Mouse (Mus musculus) T-cell, adult 2 months (primary cell): ENCODE data around the gene Palm3.
"Not testable (repeated sequence)": the region's sequence is repeated elsewhere in the genome, so short reads cannot be mapped to it uniquely, and the experiment has no call there.

Experiments
- DNase-seq: peaks from one replicate; pipeline ENCODE4 v3.0.0; 2022; ENCODE audit warnings: low spot score

The Palm3 gene

GRCm38 (mm10) chr8:84021096-84021495 lies at the start of gene Palm3:
Gene Palm3 (plus strand): TSS chr8:84021471.
- no peak for DNase-seq

DNA sequence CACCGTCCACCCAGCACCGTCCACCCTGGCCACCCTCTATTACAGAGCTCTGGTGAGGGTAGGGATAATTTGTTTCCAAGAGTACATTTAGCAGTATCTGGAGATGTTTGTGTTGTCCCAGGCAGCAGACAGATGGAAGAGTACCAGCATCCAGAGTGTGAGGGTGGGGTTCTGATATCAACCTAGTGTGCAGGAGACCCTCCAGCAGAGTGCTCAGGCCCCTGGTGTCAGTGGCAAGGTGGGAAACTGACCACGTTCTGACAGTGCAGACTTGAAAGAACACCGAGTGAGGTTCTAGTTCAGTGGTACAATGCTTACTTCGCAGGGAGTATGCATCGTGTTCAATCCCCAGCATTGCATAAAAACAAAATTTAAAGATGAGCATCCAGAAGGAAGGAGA lies 49.6 kb upstream of the Palm3 start:
- DNase-seq, result no peak

DNA sequence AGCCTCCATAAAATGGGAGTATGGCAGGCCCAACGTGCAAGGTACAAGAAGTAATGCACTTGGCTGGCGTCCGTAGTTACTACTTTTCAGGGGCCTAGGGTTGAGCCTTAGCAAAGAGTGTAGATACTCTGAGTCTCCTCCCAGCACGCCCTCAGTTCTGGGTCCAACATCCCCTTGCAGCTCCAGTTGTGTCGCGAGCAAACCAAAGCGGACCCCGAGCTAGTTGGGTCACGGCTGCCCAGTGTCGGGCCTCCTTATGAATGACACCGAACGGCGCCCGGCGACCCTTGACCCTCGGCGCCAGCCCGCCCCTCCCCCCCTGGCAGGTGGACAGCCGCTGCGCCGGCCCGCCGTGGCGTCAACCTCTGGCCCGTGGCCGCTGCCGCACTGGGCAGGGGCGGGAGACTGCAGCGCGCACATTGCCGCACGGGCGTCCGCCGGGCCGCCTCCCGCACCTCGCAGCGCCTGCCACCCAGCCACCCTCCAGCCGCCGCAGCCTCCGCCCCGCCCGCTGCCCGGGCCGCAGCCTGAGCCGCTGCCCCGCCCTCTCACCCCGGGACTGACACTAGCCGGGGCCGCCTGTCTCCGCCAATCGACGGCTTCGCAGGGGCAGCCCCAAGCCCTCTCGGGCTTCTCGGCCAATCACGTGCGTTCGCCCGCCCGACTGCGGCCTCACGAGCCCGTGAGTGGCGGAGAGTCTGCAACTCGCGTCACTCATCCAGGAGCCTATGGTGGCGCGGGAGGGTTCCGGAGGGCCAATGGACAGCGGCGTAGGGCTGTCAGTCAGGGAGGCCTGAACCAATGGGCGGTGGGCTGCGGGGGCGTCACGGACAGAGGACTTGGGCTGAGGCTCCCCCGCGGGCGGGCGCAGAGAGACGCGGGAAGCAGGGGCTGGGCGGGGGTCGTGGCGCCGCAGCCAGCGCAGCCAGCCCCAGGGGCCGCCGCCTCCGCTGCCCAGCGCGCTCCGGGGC lies 48.8 kb upstream of the Palm3 start, which contains the start of gene Prkaca:
Prkaca (plus strand) TSS at position 844 of the 971 bp plus-strand sequence.
- peak; percentile 98 for DNase-seq

GRCm38 (mm10) chr8:83973161-83974031 lies 47.9 kb upstream of the Palm3 start:
- DNase-seq, result peak; percentile 13

- no peak for DNase-seq
Observed at GRCm38 (mm10) chr8:83974521-83974920, 46.8 kb upstream of the Palm3 start.

DNA sequence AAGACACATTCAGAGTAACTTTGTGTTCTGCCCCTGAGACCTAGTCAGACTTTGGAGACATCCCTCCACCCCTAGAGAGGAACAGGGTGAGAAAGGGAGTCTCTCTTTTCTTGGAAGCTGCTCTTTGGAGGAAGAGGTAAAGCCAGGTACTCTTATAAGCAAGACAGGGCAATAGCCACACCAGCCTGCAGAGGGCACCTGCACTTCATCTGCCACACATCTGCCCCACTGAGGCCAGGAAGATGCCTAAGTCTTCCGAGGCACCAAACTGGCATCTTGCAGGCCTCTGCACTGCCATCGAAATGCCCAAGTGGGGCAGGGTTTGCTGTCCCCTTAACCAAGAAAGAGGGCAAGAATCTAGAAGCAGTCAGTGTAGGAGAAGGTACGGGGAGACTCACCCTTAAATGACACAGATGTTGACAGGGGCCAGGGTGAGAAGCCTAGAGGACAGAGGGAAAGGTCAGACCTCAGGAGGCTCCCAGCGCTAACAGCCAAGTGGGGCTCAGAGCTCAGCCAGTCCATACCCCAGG lies 45.1 kb upstream of the Palm3 start:
- peak; percentile 63 for DNase-seq

- peak; percentile 22 for DNase-seq
Observed at GRCm38 (mm10) chr8:83976779-83977350, 44.4 kb upstream of the Palm3 start.

DNA sequence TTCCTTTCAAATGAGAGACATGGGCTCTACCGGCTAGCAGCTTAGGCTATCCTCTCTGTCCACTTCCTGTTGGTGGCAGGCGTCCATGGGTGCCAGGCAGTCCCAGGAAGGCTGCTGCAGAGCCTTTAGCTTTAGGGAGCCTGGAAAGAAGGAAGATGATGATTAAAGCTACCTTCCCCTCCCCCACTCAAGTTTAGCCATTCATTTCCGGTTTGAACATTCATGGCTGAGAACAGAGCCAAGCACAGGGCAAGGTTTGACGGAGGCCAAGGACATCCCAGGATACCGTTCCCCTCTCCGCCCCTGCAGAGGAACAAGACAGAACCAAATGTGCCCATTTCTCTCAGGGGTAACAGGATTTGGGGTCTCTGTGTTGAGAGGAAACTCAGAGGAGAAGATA lies 43.6 kb upstream of the Palm3 start:
- DNase-seq, result no peak

- DNase-seq, result no peak
Observed at GRCm38 (mm10) chr8:83978200-83978599, 43.1 kb upstream of the Palm3 start.

- DNase-seq, result no peak
Observed at GRCm38 (mm10) chr8:83980250-83980649, 41.0 kb upstream of the Palm3 start.

DNA sequence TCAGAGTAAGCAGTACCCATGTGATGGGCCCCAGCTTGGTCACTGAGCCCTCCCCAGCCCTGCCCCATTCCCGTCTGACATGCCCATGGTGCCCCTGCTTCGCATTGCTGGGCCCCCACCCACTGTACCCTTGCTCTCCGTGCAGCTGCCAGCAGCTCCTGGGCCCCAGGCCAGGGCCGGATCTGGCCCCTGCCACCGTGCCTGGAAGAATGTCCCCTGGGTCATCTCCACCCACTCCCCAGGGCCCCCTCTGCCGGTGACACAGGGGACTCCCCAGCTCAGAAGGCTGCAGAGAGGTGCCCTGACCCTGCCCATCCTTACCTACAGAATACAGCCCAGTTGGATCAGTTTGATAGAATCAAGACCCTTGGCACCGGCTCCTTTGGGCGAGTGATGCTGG lies 40.4 kb upstream of the Palm3 start:
- no peak for DNase-seq

GRCm38 (mm10) chr8:83981533-83981932 lies 39.7 kb upstream of the Palm3 start:
- DNase-seq, result no peak

DNA sequence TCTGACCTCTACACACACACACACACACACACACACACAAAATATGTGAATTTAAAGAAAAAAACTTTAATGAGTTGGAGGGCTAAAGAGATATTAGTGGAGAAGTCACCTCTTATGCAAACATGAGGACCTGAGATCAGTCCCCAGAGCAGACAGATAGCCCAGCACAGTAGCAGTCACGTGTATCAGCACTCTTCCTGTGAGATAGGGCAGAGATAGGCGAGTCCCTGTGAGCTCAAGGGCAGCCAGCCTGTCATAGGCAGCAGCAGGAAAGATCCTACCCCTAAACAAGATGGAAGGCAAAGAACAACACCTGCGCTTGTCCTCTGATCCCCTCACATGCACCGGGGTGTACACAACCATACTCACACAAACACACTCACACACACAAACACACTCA lies 38.8 kb upstream of the Palm3 start:
- no peak for DNase-seq

GRCm38 (mm10) chr8:83983222-83983621 lies 38.0 kb upstream of the Palm3 start:
- not testable (repeated sequence) for DNase-seq

DNA sequence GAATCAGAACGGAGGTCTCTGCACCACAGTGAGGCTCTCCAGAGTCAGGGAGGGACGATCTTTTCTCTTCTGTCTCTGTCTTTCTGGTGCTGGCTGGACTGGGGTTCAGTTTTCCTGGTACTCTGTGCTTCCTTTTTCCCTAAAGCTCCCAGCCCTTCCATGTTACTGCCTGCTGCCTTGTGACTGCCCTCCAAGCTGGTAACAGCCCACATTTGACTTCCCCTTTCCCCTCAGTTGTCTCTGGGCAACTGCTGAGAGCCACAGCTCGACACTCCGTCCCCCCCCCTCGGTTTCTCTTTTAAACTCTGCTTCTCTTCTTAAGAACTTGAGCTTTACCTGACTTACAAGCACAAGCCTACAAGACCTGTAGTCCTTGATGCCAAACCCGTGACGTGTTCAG lies 32.0 kb upstream of the Palm3 start:
- DNase-seq, result no peak

DNA sequence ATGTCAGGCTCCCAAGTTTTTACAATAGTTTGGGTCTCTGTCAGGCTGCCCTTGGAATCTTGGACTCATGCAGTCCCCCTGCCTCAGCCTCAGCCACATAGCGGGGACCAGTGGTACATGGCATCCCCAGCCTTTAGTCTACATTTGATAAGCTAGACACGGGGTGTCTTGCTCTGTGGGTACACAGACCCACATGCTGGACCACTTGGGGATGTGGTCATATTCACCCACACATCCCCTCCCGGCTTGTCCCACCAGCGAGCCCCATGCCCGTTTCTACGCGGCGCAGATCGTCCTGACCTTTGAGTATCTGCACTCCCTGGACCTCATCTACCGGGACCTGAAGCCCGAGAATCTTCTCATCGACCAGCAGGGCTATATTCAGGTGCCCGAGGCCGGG lies 31.1 kb upstream of the Palm3 start:
- no peak for DNase-seq

GRCm38 (mm10) chr8:83992488-83992887 lies 28.8 kb upstream of the Palm3 start:
- DNase-seq, result no peak

DNA sequence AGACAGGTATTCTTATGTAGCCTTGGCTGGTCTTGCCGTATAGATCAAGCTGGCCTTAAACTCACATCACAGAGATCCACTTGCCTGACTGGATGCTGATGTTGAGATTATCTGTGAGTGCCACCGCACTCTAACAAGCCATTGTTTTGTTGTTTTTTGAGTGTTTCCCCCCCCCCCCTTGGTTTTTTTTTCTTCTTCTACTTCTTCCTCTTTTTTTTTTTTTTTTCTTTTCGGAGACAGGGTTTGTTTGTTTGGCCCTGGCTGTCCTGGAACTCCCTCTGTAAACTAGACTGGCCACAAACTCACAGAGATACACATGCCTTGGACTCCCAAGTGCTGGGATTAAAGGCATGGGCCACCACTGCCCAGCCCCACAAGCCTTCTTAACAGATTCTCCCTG lies 27.2 kb upstream of the Palm3 start:
- DNase-seq, result no peak

DNA sequence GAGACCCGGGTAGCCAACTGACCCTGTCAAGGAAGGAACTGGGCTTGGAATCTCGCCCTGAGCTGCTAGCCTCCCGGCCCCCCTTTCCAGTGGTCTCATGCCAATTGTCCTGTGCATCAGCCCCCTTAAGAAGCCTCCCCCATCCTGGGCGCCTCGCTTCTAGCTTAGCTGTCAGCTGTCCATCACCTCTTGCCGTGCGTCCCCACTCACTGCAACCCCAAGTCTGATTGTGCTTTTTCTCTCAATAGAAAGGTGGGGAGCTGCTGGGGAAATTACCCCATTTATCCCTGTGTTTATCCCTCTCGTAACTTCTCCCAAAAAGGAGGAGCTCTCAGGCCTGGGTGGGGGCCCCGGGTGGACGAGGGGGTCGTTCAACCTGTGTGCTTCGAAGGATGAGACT lies 25.3 kb upstream of the Palm3 start:
- no peak for DNase-seq

- DNase-seq, result peak; percentile 59
Observed at GRCm38 (mm10) chr8:83996567-83997505, 24.4 kb upstream of the Palm3 start.
